Mouse (Mus musculus): ENCODE data around the gene Ptprd. TPM values are rescaled to one million over a fixed set of nuclear protein-coding genes. Genes with fewer than 3 reads are reported as not detected.
"Not testable (repeated sequence)": the region's sequence is repeated elsewhere in the genome, so short reads cannot be mapped to it uniquely, and the experiment has no call there.

Ptprd gene
- total RNA-seq, 2 experiments from 2014 or later = 7.3 to 9.6 TPM

- intact Hi-C loops (cut with DNase I) = no loop called here
- DNase-seq = no peak
These were observed 2067.4 kb downstream of the Ptprd start for GRCm38 (mm10) chr4:76144333-76144732.

DNA sequence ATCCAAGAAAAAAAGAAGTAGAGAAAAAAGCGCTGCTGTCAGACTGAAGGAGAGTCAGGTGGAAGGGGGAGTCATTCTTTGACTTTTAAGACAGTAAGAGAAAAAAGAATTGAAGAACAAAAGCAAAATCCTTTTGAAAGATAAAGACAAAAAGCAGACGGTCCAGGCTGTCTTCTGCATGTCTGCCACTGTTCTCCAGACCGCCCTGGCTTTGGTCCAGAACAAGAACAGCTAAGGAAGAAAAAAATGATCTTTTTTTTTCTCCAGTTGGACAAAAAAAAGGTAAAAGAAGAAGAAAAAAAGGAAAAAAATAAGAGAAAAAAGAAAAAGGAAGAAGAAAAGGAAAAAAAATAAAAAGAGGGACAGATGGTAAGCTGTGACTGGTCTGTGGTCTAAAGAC is 2073.9 kb downstream of the Ptprd start:
- DNase-seq = no peak
- intact Hi-C loops (cut with DNase I) = no loop called here

DNA sequence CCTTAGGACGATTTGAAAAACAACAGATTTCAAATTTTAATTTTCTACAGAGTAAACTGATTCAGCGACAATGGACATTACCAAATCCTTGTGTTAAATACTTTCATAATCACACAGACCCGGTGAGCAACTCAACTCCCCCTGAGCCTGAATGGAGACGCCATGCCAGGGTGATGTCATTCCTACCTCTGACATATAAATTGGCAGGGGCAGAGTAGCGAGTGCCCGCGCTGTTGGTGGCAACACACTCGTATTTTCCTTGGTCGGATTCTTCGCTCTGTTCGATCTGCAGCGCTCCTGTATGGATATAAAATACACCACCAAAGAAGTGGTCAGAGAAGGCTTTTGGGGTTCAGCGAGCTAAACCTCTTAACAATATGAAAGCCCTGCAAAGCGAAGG is 2075.1 kb downstream of the Ptprd start:
- DNase-seq = no peak
- intact Hi-C loops (cut with DNase I) = no loop called here

GRCm38 (mm10) chr4:76091845-76092244 is 2119.9 kb downstream of the Ptprd start:
- intact Hi-C loops (cut with DNase I) = no loop called here
- no peak for DNase-seq

GRCm38 (mm10) chr4:76089866-76090265 is 2121.9 kb downstream of the Ptprd start:
- DNase-seq = peak in 1 of 2 experiments; percentile 4

GRCm38 (mm10) chr4:76076051-76076450 is 2135.7 kb downstream of the Ptprd start:
- intact Hi-C loops (cut with DNase I) = no loop called here

More at GRCm38 (mm10) chr4:76089866-76090265, 2121.9 kb downstream of the Ptprd start:
- intact Hi-C loops (cut with DNase I) = no loop called here

DNA sequence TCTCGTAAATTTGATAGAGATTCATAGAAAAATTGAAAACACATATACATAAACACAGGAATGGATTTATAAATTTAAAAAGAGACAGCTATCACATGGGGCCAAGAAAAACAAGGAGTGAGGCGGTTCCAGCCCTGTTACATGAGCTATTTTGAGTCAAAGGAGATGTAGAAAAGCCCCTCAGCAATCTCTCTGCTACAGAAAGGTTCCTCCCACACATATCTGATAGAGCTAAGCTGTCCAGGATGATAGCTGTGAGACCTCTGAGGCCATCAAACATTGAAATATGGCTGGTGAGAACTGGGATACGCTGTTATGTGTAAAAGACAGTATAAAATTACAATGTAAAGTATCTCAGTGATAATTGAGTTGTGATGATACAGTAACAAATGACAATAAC is 2138.5 kb downstream of the Ptprd start:
- intact Hi-C loops (cut with DNase I) = no loop called here
- no peak for DNase-seq

More at GRCm38 (mm10) chr4:76076051-76076450, 2135.7 kb downstream of the Ptprd start:
- DNase-seq = no peak

GRCm38 (mm10) chr4:76071720-76072119 is 2140.0 kb downstream of the Ptprd start:
- no peak for DNase-seq
- intact Hi-C loops (cut with DNase I) = no loop called here

DNA sequence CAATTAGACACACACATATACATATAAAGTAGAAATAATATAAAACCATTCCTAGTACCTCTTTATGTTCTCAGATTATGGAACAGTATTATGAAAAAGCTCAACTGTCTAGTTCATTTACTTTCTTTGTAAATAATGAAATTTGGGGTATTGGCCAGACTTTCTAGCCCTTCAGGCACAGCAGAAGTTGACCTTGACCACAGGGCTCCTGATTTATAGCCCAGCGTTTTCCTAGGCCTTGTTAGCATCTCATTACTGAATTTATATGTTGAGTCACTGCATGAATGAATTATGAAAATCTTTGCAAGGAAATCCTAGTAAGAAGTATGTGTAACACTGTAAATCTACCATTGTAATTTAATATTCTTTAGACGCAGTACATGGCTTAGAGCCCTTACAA is 2154.9 kb downstream of the Ptprd start:
- intact Hi-C loops (cut with DNase I) = no loop called here
- DNase-seq = no peak

GRCm38 (mm10) chr4:76045650-76046049 is 2166.1 kb downstream of the Ptprd start:
- intact Hi-C loops (cut with DNase I) = no loop called here
- no peak for DNase-seq

DNA sequence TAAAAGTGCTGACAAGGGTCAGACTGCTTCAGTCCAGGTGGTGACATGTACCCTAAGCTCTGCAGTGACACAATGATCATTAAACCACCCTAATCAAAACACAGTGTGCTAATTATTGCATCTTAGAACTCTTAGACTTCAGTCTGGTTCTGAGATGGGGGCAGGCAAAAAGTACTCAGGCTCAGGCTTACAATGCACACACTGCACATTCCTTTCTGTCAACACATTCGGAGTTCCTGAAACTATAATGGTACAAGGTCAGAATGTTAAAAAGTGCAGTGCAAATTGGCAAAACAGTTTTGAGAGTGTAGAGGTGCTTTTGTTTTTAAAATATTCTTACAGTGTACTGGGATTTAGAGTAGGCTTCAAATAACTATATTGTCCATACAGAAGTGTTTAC is 2167.0 kb downstream of the Ptprd start:
- intact Hi-C loops (cut with DNase I) = no loop called here
- no peak for DNase-seq

DNA sequence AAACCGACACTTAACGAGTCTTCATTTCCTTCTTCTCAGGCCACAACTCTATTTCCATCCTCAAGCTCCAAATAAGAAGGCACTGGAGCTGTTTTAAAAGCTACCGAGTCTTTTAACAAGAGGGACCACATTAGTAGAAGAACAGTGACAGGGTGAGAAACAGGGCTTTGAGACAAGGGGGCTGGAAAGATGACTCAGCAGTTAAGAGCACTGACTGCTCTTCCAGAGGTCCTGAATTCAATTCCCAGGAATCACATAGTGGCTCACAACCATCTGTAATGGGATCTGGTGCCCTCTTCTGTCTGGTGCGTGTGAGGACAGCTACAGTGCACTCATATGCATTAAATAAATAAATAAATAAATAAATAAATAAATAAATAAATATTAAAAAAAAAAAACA is 2174.6 kb downstream of the Ptprd start:
- DNase-seq; intact Hi-C loops (cut with DNase I): not testable (repeated sequence)

GRCm38 (mm10) chr4:76025571-76026325 is 2186.0 kb downstream of the Ptprd start:
- intact Hi-C loops (cut with DNase I) = no loop called here
- no peak for DNase-seq

- no peak for DNase-seq
- intact Hi-C loops (cut with DNase I) = no loop called here
These were observed 2187.3 kb downstream of the Ptprd start for GRCm38 (mm10) chr4:76024502-76024821.

DNA sequence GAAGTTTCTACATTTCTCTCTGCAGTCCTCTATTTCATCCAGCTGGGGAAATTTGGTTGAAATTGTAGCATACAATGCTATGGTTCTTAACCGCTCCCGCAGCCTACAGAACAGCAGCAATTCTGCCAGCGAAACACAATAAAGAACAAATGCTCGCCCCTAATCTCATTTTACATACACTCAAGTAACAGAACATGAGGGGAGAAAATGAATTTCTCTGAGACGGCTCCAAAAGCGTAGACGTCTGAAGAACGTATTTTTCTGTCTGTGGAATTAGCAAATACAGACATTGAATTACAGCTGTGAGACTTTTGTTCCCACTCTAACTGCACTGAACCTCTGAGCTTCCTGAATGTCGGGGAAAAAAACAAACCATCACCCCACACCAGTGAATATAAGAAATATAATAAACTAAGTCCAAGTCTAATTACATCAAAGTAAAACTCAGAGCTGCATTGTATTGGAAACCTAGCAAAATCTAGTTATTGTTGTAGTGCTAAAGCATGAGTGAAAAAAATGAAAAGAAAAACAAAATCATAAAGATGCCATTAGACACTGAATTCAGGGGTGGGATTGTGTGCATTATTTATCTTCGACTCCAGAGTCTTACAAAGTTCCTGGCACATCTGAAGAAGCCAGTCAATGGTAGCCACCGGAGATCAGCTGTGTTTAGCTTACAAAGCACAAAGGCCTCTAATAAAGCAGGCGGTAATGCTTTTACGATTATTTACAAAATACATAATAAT is 2187.8 kb downstream of the Ptprd start:
- intact Hi-C loops (cut with DNase I) = no loop called here
- DNase-seq = no peak

- no peak for DNase-seq
- intact Hi-C loops (cut with DNase I) = no loop called here
These were observed 2190.1 kb downstream of the Ptprd start for GRCm38 (mm10) chr4:76021670-76022069.

DNA sequence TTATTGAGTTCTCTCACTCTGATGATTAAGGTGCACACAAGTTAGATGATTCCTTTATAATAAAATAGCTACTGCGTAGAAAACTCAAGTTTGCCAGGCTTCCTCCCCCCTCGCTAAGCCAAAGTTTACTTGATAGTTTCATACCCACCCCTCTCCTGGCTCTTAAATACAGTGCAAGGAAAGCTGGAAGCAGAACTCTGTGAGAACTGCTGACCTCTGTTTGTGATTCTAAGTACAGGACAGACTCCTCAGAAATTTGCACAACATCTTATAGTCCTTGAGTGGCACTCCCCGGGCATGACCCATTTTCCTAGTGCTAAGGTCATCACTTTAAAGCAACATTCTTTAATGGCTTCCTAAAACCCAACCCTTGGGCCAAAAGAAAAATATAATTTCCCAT is 2196.7 kb downstream of the Ptprd start:
- no peak for DNase-seq
- intact Hi-C loops (cut with DNase I) = no loop called here

DNA sequence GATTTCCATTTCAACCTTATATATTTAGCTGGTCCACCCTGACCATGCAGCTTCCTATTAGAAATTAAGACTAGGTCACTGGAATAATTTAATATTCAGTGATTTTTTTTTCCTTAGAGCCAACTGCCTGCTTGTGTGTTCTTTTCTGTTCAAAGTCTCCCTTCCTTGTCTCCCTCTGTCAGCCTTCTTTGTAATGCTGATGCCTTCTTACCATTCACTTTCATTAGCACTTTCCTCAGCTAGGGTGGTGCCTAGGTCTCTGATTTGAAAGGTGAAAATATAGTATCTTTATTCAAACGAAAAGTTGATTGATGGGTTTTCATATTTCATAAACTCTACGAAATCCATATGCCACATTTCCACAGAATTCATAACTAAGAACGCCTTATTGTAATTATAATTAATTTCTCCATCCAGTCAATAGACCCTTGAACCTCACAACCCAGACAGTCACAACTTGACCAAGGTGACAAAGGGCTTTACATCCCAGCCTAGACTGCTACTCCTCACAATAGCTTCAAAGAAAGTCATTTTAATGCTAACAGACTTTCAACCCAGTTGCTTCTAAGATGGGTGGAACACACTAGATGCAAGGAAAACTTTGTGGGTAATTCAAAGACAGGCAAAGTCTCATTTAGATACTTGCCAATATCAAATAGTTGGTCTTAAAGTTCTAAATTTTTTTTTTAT is 2197.5 kb downstream of the Ptprd start:
- intact Hi-C loops (cut with DNase I) = no loop called here
- no peak for DNase-seq

DNA sequence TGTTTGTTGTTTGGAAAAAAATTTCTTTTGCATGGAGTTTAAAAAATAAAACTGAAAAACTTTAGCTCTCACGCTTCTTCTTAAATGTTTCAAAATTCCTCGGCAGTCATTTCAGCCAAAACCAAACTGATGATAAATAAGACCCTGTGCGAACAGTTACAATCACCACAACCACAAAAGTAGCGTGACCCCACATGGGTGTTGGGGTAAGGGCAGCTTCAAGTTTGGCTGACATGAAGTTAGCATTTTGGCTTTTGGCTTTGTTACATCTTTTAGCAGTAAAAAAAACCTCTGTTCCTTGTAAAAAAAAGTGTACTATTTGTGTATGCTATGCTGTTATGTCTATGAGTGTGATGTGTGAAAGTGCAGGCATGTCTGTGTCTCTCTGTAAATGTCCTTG is 2203.2 kb downstream of the Ptprd start:
- DNase-seq = no peak
- intact Hi-C loops (cut with DNase I) = no loop called here

- no peak for DNase-seq
- intact Hi-C loops (cut with DNase I) = no loop called here
These were observed 2204.5 kb downstream of the Ptprd start for GRCm38 (mm10) chr4:76007219-76007618.

GRCm38 (mm10) chr4:76006717-76007116 is 2205.0 kb downstream of the Ptprd start:
- no peak for DNase-seq
- intact Hi-C loops (cut with DNase I) = no loop called here

DNA sequence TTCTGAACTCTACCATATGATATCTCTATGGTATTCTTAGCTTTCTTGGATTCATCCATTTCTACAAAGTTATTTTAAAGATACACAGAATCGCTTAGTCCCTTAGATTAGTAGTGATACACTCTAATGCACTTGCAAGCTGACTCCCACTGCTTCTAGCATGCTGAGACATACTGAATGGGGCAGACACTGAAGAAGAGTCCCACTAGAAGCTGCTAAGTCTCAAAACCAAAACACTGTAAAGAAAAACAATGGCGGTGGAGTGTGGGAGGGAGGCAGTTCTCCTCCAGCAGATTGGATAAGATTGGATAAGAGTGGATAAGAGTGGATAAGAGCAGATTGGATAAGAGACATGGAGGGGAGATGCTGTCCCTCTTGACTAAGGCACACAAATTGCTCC is 2207.6 kb downstream of the Ptprd start:
- no peak for DNase-seq
- intact Hi-C loops (cut with DNase I) = no loop called here

All from heart, postnatal 36 days (tissue).